Mouse (Mus musculus) megakaryocyte, adult 5-6 weeks (primary cell): Measurements from ENCODE around the gene Gm10073. TPM values are rescaled to one million over a fixed set of nuclear protein-coding genes. Genes with fewer than 3 reads are reported as not detected.
A peak's percentile ranks its signal among the peaks of the same experiment; 100 is the strongest.
"Not testable (repeated sequence)": the region's sequence is repeated elsewhere in the genome, so short reads cannot be mapped to it uniquely, and the experiment has no call there.

ENCODE experiments used
- ATAC-seq: 2 replicates; pipeline ENCODE4 v1.8.0; 2016; ENCODE audit warnings: mild to moderate bottlenecking, inconsistent platforms; ENCODE audit not compliant: poor library complexity, severe bottlenecking
- total RNA-seq, 2 experiments: library from RNA; stranded (forward) in 1 of 2; stranded (reverse) in 1 of 2; fragments of 153-499, 151-499 nt in 1 of 2; fragments of 221-1000, 200-1000 nt in 1 of 2; gene quantifications; 2 replicates each; pipeline versions ENCODE4 v1.2.3 to v1.2.4; 2015 to 2017

The Gm10073 gene
- total RNA-seq, 2 experiments from 2014 or later, result 5.4 to 53.0 TPM

DNA sequence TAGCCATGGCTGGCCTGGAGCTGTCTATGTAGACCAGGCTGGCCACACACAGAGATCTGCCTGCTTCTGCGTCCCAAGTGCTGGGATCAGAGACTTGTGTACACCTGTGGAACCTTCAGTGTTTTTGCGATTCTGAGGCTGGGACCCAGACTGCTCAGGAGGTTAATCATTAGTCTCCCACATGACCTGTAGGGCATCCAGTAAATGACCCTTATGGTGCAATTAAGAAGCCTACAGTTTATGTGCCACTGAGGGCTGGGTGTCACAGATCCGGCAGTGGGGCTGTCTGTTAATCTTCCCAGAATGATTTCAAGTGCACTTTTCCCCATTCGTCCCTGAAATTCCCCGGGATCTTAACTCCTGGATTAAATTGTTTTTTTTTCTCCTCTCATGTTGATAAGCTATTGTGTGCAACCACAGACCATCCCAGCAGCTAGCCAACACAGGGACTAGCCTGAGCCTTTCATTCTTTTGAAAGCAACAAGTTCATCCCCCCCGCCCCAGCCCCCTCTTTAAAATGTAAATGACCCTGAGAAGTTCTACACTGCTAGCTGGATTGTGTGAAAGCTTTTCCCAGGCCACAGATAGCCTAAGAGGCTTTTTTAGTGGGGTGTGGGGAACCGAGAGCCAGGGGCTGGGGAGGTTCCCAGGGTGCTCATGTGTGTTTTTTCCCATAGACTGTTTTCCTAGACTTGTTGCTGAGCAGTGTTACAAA, 26.2 kb upstream of the Gm10073 start:
- no peak for ATAC-seq

DNA sequence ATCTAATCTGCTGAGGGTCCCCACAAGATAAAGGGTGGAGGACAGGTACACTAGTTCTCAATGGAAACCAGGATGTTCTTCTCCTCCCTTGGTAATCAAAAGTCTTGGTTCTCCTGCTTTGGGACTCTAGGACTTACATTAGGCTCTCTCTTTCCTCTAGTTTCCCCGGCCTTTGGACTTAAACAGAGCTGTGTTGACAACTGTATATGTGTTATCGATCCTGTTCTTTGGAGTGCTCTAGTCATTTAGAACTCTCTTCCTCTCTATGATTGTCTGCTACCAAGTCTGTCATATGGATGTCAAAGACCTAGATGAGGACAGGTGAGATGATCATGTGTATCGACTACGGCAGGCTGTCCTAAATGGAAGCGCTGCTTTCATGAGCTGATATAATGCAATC, 23.8 kb upstream of the Gm10073 start:
- ATAC-seq, result no peak

DNA sequence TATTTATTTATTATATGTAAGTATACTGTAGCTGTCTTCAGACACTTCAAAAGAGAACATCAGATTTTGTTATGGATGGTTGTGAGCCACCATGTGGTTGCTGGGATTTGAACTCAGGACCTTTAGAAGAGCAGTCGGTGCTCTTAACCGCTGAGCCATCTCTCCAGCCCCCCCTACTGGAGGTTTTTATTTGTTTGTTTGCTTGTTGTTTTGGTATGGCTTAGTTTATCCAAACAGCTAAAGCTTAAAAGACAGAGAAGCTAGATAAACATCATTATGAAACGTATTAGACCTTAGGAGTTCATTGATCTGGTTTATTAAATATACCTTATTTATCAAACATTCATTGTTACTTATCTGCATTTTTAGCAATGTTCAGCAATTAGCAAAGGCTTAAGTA, 22.4 kb upstream of the Gm10073 start:
- ATAC-seq, result not testable (repeated sequence)

DNA sequence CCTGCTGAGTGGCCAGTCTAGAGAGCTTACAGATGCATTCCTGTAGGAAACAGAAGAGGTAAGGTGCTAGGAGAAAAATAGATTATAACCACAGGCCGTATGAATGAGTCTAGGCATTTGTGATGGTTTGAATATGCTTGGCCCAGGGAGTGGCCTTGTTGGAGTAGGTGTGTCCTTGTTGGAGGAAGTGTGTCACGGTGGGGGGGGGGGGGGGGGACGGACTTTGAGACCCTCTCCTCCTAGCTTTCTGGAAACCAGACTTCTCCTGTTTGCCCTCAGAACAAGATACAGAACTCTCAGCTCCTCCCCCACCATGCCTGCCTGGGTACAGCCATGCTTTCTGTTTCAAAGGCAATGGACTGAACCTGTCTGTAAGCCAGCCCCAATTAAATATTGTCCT, 19.2 kb upstream of the Gm10073 start:
- no peak for ATAC-seq

DNA sequence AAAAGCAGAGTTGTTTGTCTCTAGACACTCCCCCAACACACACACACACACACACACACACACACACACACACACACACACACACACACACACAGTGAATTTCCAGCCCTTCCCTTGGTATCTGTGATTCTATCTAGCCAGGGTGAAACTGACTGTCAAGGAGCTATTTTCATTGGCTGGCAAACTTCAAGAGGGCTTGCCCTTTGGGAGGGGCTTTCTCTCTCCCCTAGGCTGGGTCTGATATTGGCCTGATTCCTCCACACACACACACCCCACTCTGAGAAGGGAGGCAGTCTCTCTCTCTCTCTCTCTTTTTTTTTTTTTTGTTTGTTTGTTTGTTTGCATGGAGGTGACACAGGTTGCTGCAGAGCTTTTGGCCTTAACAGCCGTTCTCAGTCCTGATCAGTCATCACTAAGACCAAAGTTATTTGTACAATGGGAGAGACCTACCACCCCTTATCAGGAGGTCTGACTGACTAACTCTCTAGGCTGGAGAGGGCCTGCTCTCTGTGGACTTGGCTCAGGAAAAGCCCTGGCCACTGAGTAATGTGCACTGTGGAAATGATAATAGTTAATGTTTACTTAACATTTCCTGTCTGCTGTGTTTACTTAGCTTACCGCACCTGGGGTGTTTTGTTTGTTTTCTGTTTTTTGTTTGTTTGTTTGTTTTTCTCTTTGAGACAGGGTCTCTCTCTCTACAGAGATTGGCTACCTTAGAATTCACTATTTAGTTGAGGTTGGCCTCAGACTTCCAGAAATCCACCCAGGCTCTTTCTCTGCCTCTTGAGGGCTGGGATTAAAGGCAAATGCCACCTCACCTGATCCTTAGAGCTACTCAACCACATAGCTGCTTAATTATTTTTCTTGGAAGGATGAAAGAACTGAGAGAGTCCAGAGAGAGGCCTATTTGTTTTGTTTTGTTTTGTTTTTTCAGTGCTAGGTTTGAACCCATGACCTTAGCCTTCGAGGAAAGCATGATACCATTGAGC, 15.5 kb upstream of the Gm10073 start:
- ATAC-seq, result no peak

DNA sequence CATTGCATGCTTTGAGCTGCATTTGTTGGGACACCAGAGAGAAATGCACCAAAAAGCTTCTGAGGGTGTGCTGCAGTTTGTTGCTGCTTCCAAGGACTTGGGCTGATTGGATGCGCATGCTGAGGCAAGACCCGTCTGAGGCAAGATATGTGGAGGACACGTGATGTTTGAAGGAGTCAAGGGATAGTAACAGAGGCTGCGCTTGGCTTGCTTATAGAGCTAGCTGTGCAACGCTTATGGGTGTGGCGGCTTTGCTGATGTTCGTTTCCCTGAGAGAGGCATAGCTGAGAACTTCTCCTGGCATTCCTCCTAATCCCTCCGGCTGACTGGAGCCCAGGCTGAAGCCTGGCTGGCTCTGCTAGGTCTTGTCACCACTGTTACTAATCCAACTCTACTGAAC, 13.6 kb upstream of the Gm10073 start:
- ATAC-seq, result no peak

DNA sequence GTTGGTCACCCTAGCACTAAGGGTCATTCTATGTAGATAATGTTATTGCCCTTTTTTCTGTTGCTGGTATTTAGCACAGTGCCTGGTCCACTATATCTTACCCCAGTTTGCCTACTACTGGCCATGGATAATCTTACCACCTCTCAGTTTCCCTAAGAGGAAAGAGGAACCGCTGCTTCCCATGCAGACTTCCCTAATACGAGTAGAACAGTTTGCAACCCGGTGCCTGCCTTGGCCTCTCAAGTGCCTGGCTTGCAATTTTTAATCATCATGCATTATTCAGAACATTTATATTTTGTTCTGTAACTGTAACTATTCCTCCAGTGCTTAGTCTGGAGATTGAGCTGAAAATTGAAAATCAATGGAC, 12.4 kb upstream of the Gm10073 start:
- ATAC-seq, result peak; percentile 88

DNA sequence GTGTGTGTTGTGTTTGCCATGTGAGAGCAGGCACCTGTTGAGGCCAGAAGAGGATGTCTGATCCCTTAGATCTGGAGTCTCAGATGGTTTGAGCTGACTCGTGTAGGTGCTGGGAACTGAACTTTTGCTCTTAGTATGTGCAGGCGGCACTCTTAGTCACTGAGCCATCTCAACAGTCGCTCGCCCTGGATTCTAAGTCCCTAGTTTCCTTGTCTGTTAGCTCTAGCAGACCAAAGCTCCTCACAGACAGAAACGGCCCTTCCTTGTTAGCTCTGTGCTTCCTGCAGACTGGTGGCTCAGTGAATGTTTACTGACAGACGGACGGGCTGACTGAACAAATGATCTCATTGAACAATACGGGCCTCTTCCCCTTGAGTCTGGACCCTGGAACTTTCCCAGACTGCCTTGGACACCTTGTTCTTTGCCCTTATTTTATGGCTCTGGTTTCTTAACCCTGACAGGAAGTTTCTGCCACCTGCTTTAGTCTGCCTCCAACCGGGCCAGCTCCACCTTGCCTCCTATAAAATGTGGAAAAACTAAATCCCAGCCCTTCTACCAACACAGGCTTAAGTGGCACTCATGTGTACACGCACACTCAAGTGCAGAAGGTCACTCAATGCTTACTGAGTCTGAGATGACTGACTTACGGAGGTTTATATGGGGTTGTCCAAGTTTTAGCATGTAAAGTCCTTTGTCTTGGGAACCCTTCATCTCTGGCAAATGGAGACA, 11.8 kb upstream of the Gm10073 start:
- ATAC-seq, result no peak

DNA sequence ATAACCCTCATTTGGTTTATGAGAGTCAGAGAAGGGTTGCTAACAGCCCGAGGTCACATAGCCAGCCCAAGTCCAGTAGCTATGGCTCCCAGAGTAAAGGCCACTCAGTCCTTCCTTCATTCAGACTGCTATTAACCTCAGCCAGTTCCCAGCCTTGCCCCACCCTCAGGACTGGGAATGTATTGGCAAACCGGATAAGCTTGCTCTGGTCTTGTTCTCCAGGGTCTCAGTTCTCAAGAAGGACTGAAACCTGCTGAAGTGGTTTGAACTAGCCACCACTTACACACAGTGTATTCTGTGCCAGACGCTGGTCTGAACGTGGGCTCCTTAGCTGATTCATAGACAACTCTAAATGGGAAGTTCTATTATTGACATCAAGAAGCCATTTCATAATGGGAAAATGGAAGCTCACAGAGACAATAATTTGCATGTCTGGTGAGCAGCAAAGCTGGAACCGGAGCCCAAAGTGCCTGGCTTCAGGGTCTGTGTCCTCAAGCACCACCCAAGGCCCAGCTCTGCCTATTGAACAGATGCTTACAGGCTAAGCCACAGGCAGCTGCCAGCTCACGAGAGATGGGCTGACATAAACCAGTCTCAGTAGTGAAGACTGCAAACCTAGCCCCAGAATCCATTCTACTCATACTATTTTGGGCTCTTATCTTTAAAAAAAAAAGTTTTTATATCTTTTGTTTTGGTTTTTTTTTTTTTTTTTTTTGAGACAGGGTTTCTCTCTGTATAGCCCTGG, 8.3 kb upstream of the Gm10073 start:
- ATAC-seq, result no peak

DNA sequence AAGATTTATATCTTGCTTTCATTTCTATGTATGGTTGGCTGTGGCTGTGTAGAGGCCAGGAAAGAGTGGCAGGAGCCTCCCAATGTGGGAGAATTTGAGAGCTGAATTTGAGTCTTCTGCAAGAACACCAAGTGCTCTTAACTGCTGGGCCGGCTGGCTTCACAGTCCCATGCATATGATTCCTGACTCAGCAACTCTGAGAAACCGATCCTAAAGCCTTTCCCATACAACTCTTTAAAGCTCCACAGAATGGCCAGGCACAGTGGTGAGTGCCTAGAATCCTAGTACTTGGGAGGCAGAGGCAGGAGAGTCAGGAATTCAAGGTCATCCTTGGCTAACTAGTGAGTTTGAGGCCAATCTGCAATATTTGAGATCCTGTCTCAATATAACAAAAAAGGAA, 6.2 kb upstream of the Gm10073 start:
- no peak for ATAC-seq

DNA sequence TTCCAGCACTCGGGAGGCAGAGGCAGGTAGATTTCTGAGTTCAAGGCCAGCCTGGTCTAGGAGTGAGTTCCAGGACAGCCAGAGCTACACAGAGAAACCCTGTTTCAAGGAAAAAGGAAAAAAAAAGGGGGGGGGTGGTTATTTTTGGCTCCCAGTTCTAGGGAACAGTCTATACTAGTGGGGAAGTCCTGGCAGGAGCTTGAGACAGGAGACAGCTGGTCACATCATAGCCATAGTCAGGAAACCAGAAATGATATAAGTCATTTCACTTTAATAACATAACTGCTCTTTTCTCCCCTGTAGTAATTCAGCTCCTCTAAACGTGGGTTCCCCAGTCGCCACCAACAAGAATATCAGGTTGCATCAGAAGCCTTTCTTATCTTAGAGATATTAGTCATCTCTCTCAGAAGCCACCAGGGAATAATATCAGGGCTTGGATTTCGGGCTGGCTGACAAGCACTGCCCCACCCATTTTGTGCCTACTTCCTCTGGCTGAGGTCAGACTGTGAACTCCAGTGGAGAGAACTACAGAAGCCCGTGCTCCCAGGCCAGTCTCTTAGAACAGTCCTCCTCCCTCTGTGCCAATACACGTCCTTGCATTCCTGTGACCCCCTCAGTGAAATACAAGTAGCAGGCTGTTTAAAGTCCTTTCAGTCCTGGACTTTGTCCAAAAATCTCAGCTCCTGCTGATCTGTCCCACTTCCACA, 3.7 kb upstream of the Gm10073 start:
- ATAC-seq, result peak; percentile 78

DNA sequence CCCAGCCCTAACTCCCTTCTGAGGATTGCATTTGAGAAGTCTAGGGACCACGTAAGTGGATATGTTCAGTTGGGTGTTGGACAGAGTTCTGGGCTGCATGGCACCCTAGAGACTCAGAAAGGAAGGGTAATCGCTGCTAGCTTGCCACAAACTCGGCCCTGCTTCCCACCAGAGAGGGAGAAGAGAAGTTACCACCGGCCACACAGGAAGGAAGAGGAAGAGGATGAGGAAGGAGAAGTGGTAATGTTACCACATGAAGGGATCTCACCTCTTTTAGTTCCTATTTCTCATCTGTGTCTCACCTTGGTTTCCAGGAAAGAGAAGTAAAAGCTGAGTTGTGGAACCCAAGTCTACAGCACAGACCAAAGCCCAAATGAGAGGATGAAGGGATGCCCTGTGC, 1.0 kb upstream of the Gm10073 start:
- peak; percentile 80 for ATAC-seq

DNA sequence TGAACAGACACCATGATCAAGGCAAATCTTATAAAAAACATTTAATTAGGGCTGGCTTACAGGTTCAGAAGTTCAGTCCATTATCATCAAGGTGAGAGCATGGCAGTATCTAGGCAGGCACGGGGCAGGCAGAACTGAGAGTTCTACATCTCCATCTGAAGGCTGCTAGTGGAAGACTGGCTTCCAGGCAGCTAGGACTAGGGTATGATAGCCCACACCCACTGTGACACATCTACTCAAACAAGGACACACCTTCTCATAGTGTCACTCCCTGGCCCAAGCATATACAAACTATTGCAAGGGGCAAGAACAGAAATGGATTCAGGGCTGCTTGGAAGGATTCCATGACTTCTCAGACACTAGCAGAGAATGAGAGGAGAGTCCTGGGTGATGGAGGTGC, 1.1 kb downstream of the Gm10073 start:
- not testable (repeated sequence) for ATAC-seq

DNA sequence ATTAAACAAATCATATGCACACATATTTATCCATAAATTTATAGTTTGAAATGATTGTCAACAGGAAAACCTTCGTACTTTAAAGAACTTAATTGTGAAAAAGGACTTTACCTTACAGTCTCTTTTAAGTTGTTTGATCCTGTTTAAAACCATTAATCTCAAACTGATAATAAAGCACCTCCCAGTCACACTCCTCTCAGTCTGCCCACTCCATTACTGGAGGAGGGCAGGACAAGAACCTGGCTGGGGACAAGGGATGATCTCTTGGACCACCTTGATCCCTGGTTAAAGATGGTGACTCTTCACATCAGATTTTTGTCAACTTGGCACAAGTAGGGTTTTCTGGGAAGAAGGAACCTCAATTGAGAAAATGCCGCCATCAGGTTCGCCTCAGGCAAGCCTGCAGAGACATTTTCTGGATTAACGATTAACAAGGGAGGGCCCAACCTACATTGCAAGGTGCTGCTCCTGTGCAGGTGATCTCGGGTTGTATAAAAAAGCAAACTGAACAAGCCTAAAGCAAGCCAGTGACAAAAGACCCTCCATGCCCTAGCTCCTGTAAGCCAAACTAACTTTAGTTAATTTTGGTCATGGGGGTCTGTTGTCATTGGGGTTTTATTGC, 1.6 kb downstream of the Gm10073 start:
- ATAC-seq, result no peak

DNA sequence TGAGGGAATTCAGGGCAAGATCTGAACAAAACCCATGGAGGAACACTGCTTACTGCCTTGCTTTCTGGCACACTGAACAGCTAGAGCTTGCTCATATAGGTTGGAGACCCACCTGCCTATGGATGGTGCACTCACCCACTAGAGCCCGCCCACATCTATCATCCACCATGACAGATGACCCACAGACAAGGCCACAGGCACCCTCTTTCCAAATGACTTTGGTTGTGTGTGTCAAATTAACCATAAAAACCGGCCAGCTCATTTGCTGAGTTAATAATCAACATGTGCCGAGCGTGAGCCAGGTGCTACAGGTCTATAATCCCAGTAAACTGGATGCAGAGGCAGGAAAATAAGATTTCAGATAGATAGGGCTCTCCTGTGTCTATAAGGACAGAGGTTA, 2.9 kb downstream of the Gm10073 start:
- no peak for ATAC-seq

DNA sequence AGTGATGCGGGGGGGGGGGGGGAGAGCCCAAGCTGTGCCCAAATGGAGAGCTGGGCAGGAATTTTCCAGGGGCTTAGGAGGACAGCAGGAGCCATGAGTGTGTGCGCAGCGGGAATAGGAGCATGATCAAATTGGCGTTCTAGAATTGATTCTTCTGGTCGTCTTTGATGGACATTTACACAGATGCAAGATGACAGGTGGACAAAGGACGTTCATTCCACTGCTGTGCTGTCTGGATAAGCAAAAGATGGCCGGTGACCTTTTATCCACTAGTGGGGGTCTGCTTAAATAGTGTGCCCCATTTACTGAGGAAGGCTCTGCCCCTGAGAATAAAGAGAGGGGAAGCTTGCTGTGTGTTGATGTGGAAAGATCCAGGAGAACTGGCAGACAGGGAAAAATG, 4.3 kb downstream of the Gm10073 start:
- no peak for ATAC-seq

DNA sequence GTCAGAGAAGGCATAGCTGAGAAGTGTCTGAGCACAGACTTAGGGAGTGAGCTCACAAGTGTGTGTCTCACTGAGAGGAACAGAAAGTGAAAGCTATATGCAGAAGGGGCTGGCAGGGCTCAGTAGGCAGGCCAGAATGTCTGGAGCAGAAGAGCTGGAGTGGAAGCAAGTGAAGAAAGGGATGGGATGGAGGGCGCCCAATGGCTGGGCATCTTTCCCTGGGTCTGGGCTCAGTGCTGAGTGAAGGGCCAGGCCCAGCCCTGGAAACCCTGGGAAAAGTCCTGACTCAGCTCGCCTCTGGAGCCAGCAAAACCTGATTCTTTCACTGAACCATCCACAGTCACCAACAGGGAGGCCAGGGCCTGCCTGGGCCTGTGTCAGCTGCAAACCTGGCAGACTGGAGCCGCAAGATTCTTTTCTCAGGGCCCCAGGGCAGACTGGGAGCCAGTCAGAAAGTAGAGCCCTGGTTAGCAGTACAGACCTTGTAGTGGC, 9.5 kb downstream of the Gm10073 start:
- ATAC-seq, result peak; percentile 71

DNA sequence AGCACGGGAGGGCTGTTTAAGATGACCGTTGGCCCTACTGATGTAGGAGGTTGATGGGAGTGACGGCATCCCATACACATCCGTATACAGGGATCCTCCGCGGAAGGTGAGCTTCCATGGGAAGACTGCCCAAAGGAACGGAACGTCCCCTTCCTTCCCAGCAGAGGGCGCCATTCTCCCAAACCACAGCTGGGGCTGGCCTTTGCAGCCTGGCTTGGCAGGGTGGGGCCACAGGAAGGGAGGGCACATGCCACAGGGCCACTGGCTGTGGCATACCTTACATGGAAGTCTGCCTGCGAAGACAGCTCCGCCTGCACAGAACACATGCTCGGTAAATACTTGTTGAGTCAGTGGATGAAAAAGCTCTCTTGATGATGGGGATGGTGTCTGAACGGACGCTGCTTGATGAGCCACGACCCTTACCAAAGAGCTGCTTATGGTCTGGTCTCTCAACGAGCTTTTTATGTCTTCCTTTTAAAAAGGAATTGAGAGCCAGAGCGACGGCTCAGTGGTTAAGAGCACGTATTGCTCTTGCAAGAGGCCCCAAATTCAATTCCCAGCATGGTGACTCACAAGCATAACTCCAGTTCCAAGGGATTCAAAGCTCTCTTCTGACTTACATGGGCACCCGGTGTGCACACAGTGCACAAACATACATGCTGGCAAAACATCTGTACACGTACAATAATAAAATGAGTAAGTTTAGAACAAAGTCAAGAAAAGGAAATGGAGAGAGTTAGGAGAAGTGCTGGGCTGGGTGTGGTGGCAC, 12.0 kb downstream of the Gm10073 start:
- ATAC-seq, result peak; percentile 89

DNA sequence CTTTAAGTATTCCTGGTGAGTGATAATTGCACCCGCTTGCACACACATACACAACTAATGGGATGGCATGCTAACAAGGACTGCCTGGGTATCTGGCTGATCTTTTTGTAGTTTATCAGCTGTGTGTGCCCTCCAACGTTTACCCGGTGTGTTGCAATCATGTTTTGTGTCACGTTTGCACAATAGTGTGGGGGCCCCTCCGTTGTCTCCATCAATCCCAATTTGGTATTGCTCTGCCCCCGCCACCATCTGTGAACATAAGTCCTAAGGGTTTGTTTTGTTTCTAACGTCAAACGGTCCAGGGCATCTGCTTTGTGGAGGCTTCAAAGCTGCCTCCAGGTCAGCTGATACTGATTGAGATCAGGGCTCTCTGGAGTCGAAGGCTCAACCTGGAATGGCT, 13.4 kb downstream of the Gm10073 start:
- ATAC-seq, result no peak
